Mouse (Mus musculus): ENCODE measurements around the gene Arpp21.

DNA sequence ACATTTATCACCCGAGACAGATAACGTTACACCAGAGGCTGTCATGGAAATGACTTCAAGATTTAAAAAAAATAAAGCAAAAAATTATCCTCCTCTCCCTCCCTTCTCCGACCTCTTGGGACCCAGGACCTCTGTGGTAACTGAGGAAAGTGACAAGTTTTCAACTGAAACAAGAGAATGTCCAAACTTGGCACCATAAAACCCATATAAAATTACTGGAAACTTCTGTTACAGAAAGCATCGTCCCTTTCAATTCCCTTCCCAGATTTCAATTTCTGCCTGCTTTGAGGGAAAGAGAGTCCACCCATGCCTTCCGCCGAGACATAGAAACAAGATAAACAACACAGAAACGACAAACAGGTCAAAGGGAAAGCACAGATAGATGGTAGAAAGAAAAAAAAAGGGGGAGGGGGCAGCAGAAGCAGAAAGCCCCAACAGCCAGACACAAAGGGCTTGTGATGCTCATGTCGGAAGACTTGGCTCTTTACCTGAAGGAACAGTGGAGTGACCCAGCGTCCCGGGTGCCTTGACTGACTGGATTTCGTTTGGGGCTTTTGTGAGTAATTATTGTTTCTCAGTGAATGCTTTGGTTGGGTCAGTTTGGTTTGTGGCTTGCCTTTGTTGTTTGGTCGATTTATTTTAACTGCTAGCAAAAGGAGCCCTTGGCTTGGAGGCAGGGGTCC is 1.8 kb downstream of the Arpp21 start:
- no peak for TF ChIP-seq CTCF (IDR thresholded peaks at IDR 0.05; ENCODE audit: control insufficient read depth, insufficient read depth, low read length)
- no peak for TF ChIP-seq POLR2A (IDR thresholded peaks at IDR 0.05; ENCODE audit: borderline replicate concordance, control insufficient read depth, low read depth, low read length)
